Mouse (Mus musculus) limb, embryonic 10.5 days (tissue): Measurements from ENCODE around the gene Fkbp9. TPM values are rescaled to one million over a fixed set of nuclear protein-coding genes. Genes with fewer than 3 reads are reported as not detected.

Experiments used
- DNase-seq: peaks from one replicate; pipeline ENCODE4 v3.0.0-alpha.2; 2017; ENCODE audit warnings: low spot score
- H3K27ac ChIP-seq: fragments of 300-500 bp; sonication (generic); 2 replicates; pipeline ENCODE4 v1.5.1; 2016; ENCODE audit warnings: mild to moderate bottlenecking
- H3K27me3 ChIP-seq: fragments of 300-500 bp; sonication (generic); 2 replicates; pipeline ENCODE4 v1.6.1; 2016; ENCODE audit warnings: low read depth, mild to moderate bottlenecking; ENCODE audit not compliant: poor library complexity, severe bottlenecking
- H3K36me3 ChIP-seq: fragments of 300-500 bp; sonication (generic); 2 replicates; pipeline ENCODE4 v1.6.1; 2016; ENCODE audit warnings: mild to moderate bottlenecking, moderate library complexity
- H3K4me1 ChIP-seq: fragments of 300-500 bp; sonication (generic); 2 replicates; pipeline ENCODE4 v1.6.1; 2016
- H3K4me3 ChIP-seq: fragments of 300-500 bp; sonication (generic); 2 replicates; pipeline ENCODE4 v1.5.1; 2016; ENCODE audit warnings: mild to moderate bottlenecking, moderate library complexity
- H3K9me3 ChIP-seq: fragments of 300-500 bp; sonication (generic); replicated peaks from 2 replicates; pipeline ENCODE4 v1.6.1; 2016; ENCODE audit warnings: mild to moderate bottlenecking
- WGBS: fragments of 180-500 bp; shearing (Covaris S2); methylation state at CpG from one replicate; pipeline ENCODE4 v1.1.7; 2016; 5-methylcytosine and 5-hydroxymethylcytosine counted together
- polyA plus RNA-seq: library from polyadenylated mRNA; unstranded; fragments of >200 nt; fragmentation: Nextera tagmentation; extraction: Ambion mirVana; gene quantifications from 2 replicates; pipeline ENCODE4 v1.2.1, GENCODE M21; 2016

Gene Fkbp9
- polyA plus RNA-seq, 1 experiment from 2014 or later: 65.4 TPM

DNA sequence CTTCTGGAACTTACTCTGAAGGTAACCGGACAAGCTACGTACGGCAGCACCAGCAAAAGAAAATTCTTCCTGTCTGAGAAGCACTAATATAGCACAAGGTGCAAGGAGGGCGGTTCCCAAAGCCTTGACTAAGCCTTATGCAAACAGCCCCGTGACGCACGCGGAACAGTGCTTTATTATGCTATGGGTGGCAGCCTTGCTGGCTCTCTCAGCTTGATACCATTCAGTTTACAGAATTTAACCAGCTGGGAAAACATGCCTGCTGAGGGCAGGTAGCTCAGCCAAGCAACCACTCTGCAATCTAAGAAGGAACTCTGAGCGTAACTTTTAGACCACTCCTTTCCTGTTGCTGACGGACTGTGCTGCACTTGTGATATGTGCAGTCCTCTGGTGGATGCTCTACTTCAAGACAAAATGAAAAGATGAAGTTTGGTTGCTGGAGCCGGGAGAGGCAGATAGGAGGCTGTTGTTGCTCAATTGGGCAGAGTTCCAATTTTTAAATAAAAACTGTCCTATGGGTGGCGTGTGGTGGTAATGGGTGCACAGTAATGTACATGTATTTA, 70.0 kb downstream of the Fkbp9 start:
- WGBS: 55% methylated on average over 12 of the region's 12 CpGs
- no peaks in the 10 kb centered on the region for H3K9me3 ChIP-seq
- DNase-seq: no peak
- H3K4me1 ChIP-seq: peaks cover 4% of the 10 kb centered on the region; the same call in 1 of the 2 replicates
- no peak overlapping the region for H3K4me3 ChIP-seq
- H3K27me3 ChIP-seq: no peaks in the 10 kb centered on the region
- no peak overlapping the region for H3K27ac ChIP-seq
- H3K36me3 ChIP-seq: no peaks in the 10 kb centered on the region

DNA sequence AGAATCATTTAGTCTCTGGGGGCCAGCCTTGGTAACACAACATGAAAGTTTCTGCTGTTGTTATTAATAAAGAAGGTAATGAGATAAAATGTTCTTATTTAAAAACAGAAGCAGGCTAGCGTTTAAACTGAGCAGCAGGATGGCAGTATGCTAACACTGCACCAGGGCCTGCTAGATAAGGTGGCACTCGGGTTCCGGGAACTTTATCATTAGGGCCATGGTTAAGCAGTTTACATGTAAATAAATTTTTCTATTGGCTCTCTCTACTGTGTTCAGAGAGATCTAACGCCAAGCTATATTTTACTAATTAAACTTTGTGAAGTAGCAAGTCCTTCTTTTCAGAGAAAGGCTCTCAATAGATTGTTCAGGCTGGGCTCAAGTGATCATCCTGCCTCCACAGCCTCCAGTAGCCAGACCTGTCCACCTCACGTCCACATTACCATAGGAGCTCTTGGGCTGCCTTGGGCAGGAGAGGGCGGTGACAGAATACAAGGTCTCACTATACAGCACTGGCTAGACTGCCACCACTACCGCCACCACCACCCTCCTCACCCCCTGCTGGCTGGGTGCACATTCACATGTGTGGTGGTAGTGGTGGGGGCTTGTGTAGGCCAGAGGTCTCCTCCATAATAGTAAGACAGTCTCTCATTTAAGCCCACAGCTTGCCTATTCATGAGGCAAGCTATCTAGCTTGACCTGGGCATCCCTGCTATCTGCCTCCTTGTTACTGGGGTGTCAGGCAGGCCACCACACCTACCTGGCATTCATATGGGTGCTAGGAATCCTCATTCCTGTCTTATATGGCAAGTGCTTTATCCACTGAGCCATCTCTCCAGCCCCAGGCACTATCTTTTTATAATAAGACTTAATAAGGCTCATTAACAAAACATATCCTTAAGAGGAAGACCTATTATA, 71.0 kb downstream of the Fkbp9 start:
- WGBS: 82% methylated on average over 7 of the region's 7 CpGs
- H3K4me1 ChIP-seq: peaks cover 4% of the 10 kb centered on the region; the same call in 1 of the 2 replicates
- H3K36me3 ChIP-seq: no peaks in the 10 kb centered on the region
- no peak overlapping the region for H3K27ac ChIP-seq
- H3K9me3 ChIP-seq: no peaks in the 10 kb centered on the region
- no peak overlapping the region for H3K4me3 ChIP-seq
- H3K27me3 ChIP-seq: no peaks in the 10 kb centered on the region
- DNase-seq: no peak

DNA sequence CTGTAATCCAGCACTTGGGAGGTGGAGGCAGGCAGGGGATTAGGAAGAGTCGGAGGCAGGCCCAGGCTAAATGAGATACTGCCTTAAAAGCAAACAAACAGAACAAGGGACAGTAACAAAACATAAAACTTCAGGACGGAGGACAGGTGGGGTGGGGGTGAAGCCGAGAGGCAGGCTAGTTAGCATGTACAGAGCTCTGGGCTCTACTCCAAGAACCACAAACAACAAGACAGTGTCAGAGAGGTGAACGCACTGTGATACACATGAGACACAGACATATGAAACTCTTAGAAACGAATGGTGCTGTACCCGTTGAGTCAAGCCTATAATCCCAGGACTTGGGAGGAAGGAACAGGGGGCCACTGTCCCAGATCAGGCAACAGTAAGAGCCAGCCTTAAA, 72.0 kb downstream of the Fkbp9 start:
- Histone ChIP-seq H3K9me3 (no peaks in the 10 kb centered on the region), H3K27ac (no peak overlapping the region), H3K4me1 (peaks cover 4% of the 10 kb centered on the region; the same call in 1 of the 2 replicates), H3K36me3 (no peaks in the 10 kb centered on the region), H3K27me3 (no peaks in the 10 kb centered on the region), H3K4me3 (no peak overlapping the region)
- no peak for DNase-seq
- WGBS: 58% methylated on average over 6 of the region's 6 CpGs

DNA sequence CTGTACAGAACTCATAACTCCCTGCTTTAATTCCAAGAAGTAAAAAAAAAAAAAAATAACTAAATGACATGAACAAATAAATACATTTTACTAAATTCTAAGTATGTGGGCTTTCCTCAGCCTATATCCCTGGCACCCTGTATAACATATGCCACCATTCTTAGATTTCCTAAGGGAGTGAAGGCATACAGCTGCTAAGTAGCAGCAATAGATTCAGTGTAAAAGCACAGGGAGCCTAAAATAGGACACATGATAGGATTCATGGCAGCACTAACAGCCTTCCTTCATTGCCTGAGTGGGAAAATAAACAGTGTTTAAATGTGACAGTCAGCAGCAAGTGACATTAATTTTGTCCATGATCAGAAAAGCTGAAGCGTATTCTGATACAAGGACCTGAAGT, 72.5 kb downstream of the Fkbp9 start:
- Histone ChIP-seq H3K4me3 (no peak overlapping the region), H3K27me3 (no peaks in the 10 kb centered on the region), H3K4me1 (peaks cover 4% of the 10 kb centered on the region; the same call in 1 of the 2 replicates), H3K9me3 (no peaks in the 10 kb centered on the region), H3K27ac (no peak overlapping the region), H3K36me3 (no peaks in the 10 kb centered on the region)
- DNase-seq: no peak
- 94% methylated on average over 1 of the region's 1 CpGs for WGBS

DNA sequence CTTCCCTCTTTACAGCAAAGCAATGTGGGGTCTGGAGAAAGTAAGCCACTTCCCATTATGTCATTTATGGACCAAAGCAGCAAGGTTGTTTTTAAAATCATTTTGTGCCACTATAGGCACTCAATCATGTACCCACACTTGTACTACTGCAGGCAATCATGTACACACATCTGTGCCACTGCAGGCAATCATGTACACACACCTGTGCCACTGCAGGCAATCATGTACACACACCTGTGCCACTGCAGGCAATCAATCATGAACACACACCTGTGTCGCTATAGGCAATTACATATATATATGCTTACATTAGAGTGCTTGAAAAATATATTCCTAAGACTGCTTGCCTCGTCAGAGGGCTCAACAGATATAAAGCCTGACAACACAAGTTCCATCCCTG, 73.1 kb downstream of the Fkbp9 start:
- no peak overlapping the region for H3K27ac ChIP-seq
- H3K9me3 ChIP-seq: no peaks in the 10 kb centered on the region
- DNase-seq: no peak
- H3K4me3 ChIP-seq: no peak overlapping the region
- peaks cover 4% of the 10 kb centered on the region; the same call in 1 of the 2 replicates for H3K4me1 ChIP-seq
- H3K27me3 ChIP-seq: no peaks in the 10 kb centered on the region
- 85% methylated on average over 2 of the region's 2 CpGs for WGBS
- H3K36me3 ChIP-seq: no peaks in the 10 kb centered on the region

DNA sequence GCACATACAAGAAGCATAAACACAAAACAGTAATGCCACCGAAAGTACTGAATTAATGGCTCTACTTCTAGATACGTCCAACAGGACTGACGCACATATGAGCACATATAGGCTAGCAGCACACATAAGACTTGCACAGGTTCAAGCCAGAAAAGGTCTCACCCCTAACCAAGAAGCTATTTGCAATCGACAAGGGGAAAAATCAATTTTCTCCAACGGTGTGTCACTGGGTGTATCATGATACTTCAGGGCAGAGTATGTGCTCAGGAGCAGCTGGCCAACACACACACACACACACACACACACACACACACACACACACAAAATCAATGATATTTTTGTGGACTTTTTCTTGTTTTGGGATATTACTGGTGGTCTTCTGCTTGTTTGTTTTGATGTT, 73.6 kb downstream of the Fkbp9 start:
- WGBS: 92% methylated on average over 5 of the region's 5 CpGs
- H3K36me3 ChIP-seq: no peaks in the 10 kb centered on the region

DNA sequence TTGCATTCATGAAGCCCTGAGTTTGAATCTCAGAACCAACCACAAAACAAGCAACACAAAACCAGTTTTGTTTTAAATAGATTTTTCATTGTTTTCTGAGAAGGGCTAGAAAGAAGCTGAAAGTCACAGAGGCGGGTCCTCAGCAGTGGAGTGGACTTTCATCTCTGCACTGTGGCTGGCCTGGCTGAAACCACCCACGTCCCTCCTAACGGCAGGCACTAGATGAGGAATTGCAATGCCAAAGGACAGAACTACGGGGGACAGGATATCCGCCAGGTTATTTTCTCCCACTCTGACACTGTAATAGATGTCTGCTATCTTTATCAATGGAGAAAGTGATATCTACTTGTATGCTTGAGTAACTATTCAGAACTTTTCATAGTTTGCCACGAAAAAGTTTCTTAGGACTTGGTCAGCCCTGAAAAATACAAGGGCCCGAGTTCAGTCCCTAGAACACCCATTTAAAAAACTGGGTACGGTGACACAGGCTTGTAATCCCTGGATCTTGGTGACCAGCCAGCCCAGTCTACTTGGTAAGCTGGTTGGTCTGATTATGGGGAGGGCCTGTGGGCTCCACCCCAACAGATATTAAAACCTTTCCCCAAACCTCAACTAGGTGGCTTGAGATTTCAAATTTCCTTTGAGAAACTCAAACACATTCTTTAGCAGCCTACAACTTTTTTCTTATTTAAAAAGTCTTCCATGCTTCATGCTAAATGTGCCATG, 74.4 kb downstream of the Fkbp9 start:
- no peak overlapping the region for H3K27ac ChIP-seq
- DNase-seq: no peak
- H3K36me3 ChIP-seq: no peaks in the 10 kb centered on the region
- H3K4me3 ChIP-seq: no peak overlapping the region
- no peaks in the 10 kb centered on the region for H3K27me3 ChIP-seq
- no peaks in the 10 kb centered on the region for H3K9me3 ChIP-seq
- 86% methylated on average over 8 of the region's 8 CpGs for WGBS
- H3K4me1 ChIP-seq: peaks cover 4% of the 10 kb centered on the region; the same call in 1 of the 2 replicates

More for the DNA sequence above, 73.6 kb downstream of the Fkbp9 start:
- Histone ChIP-seq H3K27me3 (no peaks in the 10 kb centered on the region), H3K4me1 (peaks cover 4% of the 10 kb centered on the region; the same call in 1 of the 2 replicates), H3K4me3 (no peak overlapping the region), H3K27ac (no peak overlapping the region), H3K9me3 (no peaks in the 10 kb centered on the region)
- no peak for DNase-seq

DNA sequence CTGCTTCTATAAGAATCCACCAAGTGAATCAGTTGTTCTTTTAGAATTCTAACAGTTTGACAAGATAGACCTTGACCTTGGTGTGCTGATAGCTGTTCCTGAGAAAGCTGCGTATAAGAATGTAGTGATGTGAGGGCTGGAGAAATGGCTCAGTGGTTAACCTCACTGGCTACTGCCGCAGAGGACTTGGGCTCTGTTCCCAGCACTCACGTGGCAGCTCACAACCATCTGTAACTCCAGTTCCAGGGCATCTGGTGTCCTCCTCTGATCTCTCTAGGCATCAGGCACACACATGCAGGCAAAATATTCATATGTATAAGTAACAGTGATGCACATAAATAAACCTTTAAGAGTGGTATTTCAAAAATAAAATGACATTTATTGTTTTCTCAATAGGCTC, 76.1 kb downstream of the Fkbp9 start:
- 96% methylated on average over 3 of the region's 3 CpGs for WGBS
- no peaks in the 10 kb centered on the region for H3K36me3 ChIP-seq
- no peaks in the 10 kb centered on the region for H3K9me3 ChIP-seq
- DNase-seq: no peak
- H3K4me3 ChIP-seq: no peak overlapping the region
- no peaks in the 10 kb centered on the region for H3K27me3 ChIP-seq
- H3K27ac ChIP-seq: no peak overlapping the region
- H3K4me1 ChIP-seq: no peaks in the 10 kb centered on the region

DNA sequence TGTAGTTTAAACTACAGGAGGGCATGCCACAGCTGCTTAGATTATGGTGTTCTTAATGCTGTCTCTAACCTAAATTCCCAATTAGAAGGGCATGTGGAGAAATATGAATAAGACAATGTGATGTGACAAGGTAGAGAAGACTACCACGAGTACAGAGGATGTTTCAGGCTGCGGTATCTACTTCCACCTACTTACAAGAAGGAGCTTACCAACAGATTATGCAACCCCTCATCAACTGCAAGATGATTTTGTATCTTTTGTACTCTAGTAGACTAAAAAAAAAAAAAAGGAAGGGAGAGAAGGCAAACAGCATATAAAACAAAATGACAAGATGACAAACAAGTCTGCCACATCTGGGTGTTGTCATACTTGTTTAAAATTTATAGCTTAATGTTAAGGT, 76.5 kb downstream of the Fkbp9 start:
- Histone ChIP-seq H3K9me3 (no peaks in the 10 kb centered on the region), H3K36me3 (no peaks in the 10 kb centered on the region), H3K27me3 (no peaks in the 10 kb centered on the region), H3K4me1 (no peaks in the 10 kb centered on the region), H3K4me3 (no peak overlapping the region), H3K27ac (no peak overlapping the region)
- WGBS: 90% methylated on average over 2 of the region's 2 CpGs
- no peak for DNase-seq

DNA sequence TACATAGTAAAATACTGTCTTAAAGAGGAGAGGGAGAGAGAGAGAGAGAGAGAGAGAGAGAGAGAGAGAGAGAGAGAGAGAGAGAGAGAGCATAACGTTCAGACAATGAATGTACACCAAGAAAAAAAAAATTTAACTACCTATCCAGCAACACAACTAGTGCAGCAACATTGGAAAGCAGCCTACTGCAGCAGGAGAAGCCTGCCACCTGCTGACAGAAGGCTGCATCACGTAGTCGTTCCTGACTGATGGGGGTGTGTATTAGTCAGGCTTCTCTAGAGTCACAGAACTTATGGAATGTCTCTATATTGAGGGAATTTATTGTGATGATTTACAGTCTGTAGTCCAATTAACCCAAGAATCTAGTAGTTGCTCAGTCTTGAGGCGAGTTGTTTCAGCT, 77.1 kb downstream of the Fkbp9 start:
- H3K9me3 ChIP-seq: no peaks in the 10 kb centered on the region
- peak; percentile 41 for DNase-seq
- H3K27ac ChIP-seq: no peak overlapping the region
- H3K27me3 ChIP-seq: no peaks in the 10 kb centered on the region
- no peaks in the 10 kb centered on the region for H3K4me1 ChIP-seq
- no peaks in the 10 kb centered on the region for H3K36me3 ChIP-seq
- 17% methylated on average over 4 of the region's 4 CpGs for WGBS
- no peak overlapping the region for H3K4me3 ChIP-seq

DNA sequence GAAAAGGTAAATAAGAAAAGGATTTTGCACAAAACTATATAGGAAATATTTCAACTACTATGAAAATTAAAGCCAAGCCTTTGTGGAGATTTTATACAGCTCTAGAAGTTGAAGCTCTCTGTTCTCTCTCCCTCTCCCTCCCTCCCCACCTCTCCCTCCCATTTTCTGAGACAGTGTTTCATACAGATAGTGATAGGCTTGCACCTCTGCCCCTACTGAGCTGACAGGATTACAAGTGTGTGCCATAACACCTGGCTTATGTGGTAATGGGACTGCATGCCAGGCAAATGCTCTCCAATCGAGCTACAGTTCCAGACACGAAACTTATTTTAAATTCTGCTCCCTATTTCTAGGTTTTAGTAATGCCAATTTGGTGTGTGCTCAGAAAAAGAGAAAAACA, 79.1 kb downstream of the Fkbp9 start:
- no peak overlapping the region for H3K4me3 ChIP-seq
- no peak for DNase-seq
- H3K9me3 ChIP-seq: 0 out of 2 replicates have a peak, but pooled peaks cover 3% of the 10 kb centered on the region
- no peak overlapping the region for H3K27ac ChIP-seq
- H3K27me3 ChIP-seq: no peaks in the 10 kb centered on the region
- peaks cover 2% of the 10 kb centered on the region; the same call in 1 of the 2 replicates for H3K36me3 ChIP-seq
- no peaks in the 10 kb centered on the region for H3K4me1 ChIP-seq
- WGBS: 85% methylated on average over 2 of the region's 2 CpGs

DNA sequence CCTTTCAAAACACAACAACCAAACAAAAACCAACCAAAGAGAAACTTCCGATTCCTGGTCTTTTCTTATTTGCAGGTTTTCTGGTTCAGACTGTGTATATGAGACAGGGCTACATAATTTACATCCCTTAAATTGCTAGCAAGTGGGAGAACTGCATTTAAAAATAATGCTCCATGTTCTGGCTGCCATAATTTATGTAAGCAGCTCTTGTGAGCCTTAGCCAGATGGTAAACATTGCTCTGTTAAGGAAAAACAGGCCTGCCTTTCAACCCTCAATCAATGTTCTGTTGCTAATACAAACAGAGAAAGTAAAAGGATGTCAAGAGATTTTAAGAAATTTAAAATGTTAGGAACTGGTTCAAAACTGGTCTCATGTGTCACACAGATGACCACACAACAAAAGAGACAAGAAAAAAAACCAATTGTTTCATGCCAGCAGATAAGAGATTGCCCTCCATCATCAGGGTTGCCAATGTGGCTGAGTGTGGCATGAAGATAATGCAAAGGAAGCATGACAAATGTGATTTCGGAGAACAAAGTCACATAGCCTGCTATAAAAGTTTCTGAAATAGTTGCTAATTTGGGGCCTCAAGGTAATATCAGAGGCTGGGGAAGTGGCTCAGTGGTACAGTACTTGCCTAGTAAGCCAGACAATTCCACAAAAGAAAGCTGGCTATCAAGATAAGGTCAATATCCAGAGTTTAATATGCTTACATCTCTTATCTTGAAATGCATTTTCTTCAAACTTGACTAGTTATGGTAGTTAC, 81.4 kb downstream of the Fkbp9 start:
- Histone ChIP-seq H3K27ac (no peak overlapping the region), H3K4me3 (no peak overlapping the region), H3K4me1 (no peaks in the 10 kb centered on the region), H3K27me3 (no peaks in the 10 kb centered on the region), H3K36me3 (peaks cover 2% of the 10 kb centered on the region; the same call in 1 of the 2 replicates), H3K9me3 (0 out of 2 replicates have a peak, but pooled peaks cover 3% of the 10 kb centered on the region)
- WGBS: 78% methylated on average over 2 of the region's 2 CpGs
- DNase-seq: no peak
